Mouse (Mus musculus): ENCODE data around the gene Msgn1. TPM values are rescaled to one million over a fixed set of nuclear protein-coding genes. Genes with fewer than 3 reads are reported as not detected.

Msgn1 gene
- polyA plus RNA-seq, 1 experiment from 2014 or later, result not detected

- H3K9ac ChIP-seq, result no peak overlapping the region
- no peak overlapping the region for H3K4me3 ChIP-seq (replicated peaks)
- H3K36me3 ChIP-seq, result no peaks in the 10 kb centered on the region
- H3K27ac ChIP-seq, result no peak overlapping the region
- H3K9me3 ChIP-seq, result no peaks in the 10 kb centered on the region
- no peak overlapping the region; the same call in 1 of the 2 replicates for H3K4me2 ChIP-seq
- WGBS, result 45% methylated on average over 5 of the region's 5 CpGs
- no peak for ATAC-seq (ENCODE audit: insufficient read depth, low FRiP score, low read depth)
- H3K27me3 ChIP-seq (replicated peaks), result no peaks in the 10 kb centered on the region
- H3K4me1 ChIP-seq, result no peaks in the 10 kb centered on the region; the same call in 1 of the 2 replicates
These were observed 11.9 kb downstream of the Msgn1 start for GRCm38 (mm10) chr12:11196830-11197229.

- Histone ChIP-seq H3K36me3 (no peaks in the 10 kb centered on the region), H3K4me2 (peak overlapping the region; percentile 45), H3K9ac (no peak overlapping the region), H3K27ac (no peak overlapping the region), H3K4me1 (no peaks in the 10 kb centered on the region; the same call in 1 of the 2 replicates), H3K4me3 (replicated peaks) (peak overlapping the region; percentile 19; the same call in 1 of the 2 replicates), H3K9me3 (no peaks in the 10 kb centered on the region), H3K27me3 (replicated peaks) (no peaks in the 10 kb centered on the region)
- peak; percentile 35; the same call in 1 of the 2 replicates for ATAC-seq (ENCODE audit: insufficient read depth, low FRiP score, low read depth)
- 7% methylated on average over 18 of the region's 19 CpGs for WGBS
These were observed 12.6 kb downstream of the Msgn1 start for GRCm38 (mm10) chr12:11196142-11196597.

- no peak for ATAC-seq (ENCODE audit: insufficient read depth, low FRiP score, low read depth)
- no peaks in the 10 kb centered on the region; the same call in 1 of the 2 replicates for H3K4me1 ChIP-seq
- H3K9ac ChIP-seq, result no peak overlapping the region
- no peaks in the 10 kb centered on the region for H3K36me3 ChIP-seq
- H3K4me2 ChIP-seq, result no peak overlapping the region
- no peaks in the 10 kb centered on the region for H3K9me3 ChIP-seq
- no peaks in the 10 kb centered on the region for H3K27me3 ChIP-seq (replicated peaks)
- 82% methylated on average over 1 of the region's 1 CpGs for WGBS
- H3K4me3 ChIP-seq (replicated peaks), result no peak overlapping the region
- no peak overlapping the region for H3K27ac ChIP-seq
These were observed 13.7 kb downstream of the Msgn1 start for GRCm38 (mm10) chr12:11195031-11195430.

- H3K4me3 ChIP-seq (replicated peaks), result no peak overlapping the region; the same call in 1 of the 2 replicates
- peak; percentile 83 for ATAC-seq (ENCODE audit: insufficient read depth, low FRiP score, low read depth)
- H3K4me2 ChIP-seq, result peak overlapping the region; percentile 46
- no peaks in the 10 kb centered on the region for H3K36me3 ChIP-seq
- H3K9me3 ChIP-seq, result no peaks in the 10 kb centered on the region
- no peak overlapping the region for H3K9ac ChIP-seq
- H3K27ac ChIP-seq, result no peak overlapping the region
- no peaks in the 10 kb centered on the region for H3K27me3 ChIP-seq (replicated peaks)
- no peaks in the 10 kb centered on the region for H3K4me1 ChIP-seq
- WGBS, result 21% methylated on average over 11 of the region's 11 CpGs
These were observed 30.2 kb downstream of the Msgn1 start for GRCm38 (mm10) chr12:11178486-11179154.

GRCm38 (mm10) chr12:11177408-11178394 lies 31.1 kb downstream of the Msgn1 start:
- no peak overlapping the region for H3K9ac ChIP-seq
- H3K36me3 ChIP-seq, result no peaks in the 10 kb centered on the region
- H3K27ac ChIP-seq, result no peak overlapping the region
- H3K4me2 ChIP-seq, result peak overlapping the region; percentile 46
- WGBS, result 36% methylated on average over 5 of the region's 5 CpGs
- no peak overlapping the region for H3K4me3 ChIP-seq (replicated peaks)
- no peaks in the 10 kb centered on the region for H3K27me3 ChIP-seq (replicated peaks)
- ATAC-seq (ENCODE audit: insufficient read depth, low FRiP score, low read depth), result no peak
- H3K4me1 ChIP-seq, result no peaks in the 10 kb centered on the region
- H3K9me3 ChIP-seq, result no peaks in the 10 kb centered on the region

GRCm38 (mm10) chr12:11158670-11159069 lies 50.1 kb downstream of the Msgn1 start:
- Histone ChIP-seq H3K4me2 (no peak overlapping the region), H3K4me1 (no peaks in the 10 kb centered on the region), H3K9ac (no peak overlapping the region), H3K27ac (no peak overlapping the region), H3K9me3 (no peaks in the 10 kb centered on the region), H3K36me3 (no peaks in the 10 kb centered on the region), H3K27me3 (replicated peaks) (no peaks in the 10 kb centered on the region), H3K4me3 (replicated peaks) (no peak overlapping the region)
- WGBS, result 81% methylated on average over 3 of the region's 3 CpGs
- no peak for ATAC-seq (ENCODE audit: insufficient read depth, low FRiP score, low read depth)

Other genes with a start within 250 kb of the Msgn1 start
- gene Kcns3, start 57.9 kb downstream of the Msgn1 start, polyA plus RNA-seq (2015; fragmentation: Nextera tagmentation; extraction: Ambion mirVana), result 8.8 and 8.9 TPM in 2 replicates
- gene Gen1, start 56.8 kb upstream of the Msgn1 start, polyA plus RNA-seq (2015; fragmentation: Nextera tagmentation; extraction: Ambion mirVana), result 7.8 and 8.4 TPM in 2 replicates
- gene Smc6, start 56.9 kb upstream of the Msgn1 start, polyA plus RNA-seq (2015; fragmentation: Nextera tagmentation; extraction: Ambion mirVana), result 141 and 148 TPM in 2 replicates
- 0.88 and 0.92 TPM in 2 replicates for gene Vsnl1, start 227.6 kb upstream of the Msgn1 start, polyA plus RNA-seq (2015; fragmentation: Nextera tagmentation; extraction: Ambion mirVana)
- 0.26 and 0.34 TPM in 2 replicates for gene Rad51ap2, start 247.1 kb upstream of the Msgn1 start, polyA plus RNA-seq (2015; fragmentation: Nextera tagmentation; extraction: Ambion mirVana)

Measured in stomach, embryonic 15.5 days (tissue).